Mouse (Mus musculus) heart, adult 2 months (tissue): ENCODE data around the gene Tyrp1.

ENCODE experiments used
- CTCF ChIP-seq: fragments of 200-600 bp; IDR thresholded peaks from 2 replicates; pipeline ENCODE4 v1.8.1; 2022; ENCODE audit warnings: antibody characterized with exemption, mild to moderate bottlenecking, moderate library complexity
- EP300 ChIP-seq: fragments of 200-500 bp; IDR thresholded peaks from 2 replicates; pipeline ENCODE4 v1.6.1; 2011; ENCODE audit warnings: low read depth, low read length, control low read depth; ENCODE audit not compliant: insufficient read depth
- POLR2A ChIP-seq: fragments of 200-500 bp; IDR thresholded peaks from 2 replicates; pipeline ENCODE4 v1.6.1; 2011; ENCODE audit warnings: mild to moderate bottlenecking, low read depth, low read length, control low read depth; ENCODE audit not compliant: insufficient read depth

DNA sequence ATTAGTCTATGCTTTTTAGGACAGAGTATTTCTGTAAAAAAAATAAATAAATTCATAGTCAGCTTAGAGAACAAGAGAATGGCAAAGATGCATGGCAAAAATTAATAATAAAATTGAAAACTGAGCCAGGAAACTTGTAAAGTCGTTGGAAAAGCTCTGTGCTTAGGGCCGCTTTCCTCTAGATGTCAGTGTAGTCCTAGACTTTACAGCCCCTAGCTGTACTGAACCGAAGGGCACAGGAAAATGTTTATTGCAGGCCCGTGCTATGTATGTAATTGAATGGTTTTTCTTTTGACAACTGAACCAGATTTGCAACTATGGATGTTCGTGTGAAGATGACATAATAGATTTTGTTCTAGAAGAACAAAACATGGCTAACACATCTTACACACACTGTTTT lies 32.1 kb downstream of the Tyrp1 start:
- no peak for TF ChIP-seq POLR2A
- TF ChIP-seq CTCF = peak; percentile 70
- no peak for TF ChIP-seq EP300
